Mouse (Mus musculus): ENCODE data around the gene Olfr311. TPM values are rescaled to one million over a fixed set of nuclear protein-coding genes. Genes with fewer than 3 reads are reported as not detected.

Olfr311 gene
- polyA plus RNA-seq, 1 experiment from 2014 or later: not detected

Other genes with a start within 250 kb of the Olfr311 start
- gene Olfr324, start 244.1 kb upstream of the Olfr311 start, polyA plus RNA-seq (2014; fragmentation: Nextera tagmentation; extraction: Ambion mirVana): not detected in 2 replicates
- not detected in 2 replicates for gene 2210407C18Rik, start 223.2 kb upstream of the Olfr311 start, polyA plus RNA-seq (2014; fragmentation: Nextera tagmentation; extraction: Ambion mirVana)
- not detected in 2 replicates for gene Olfr323, start 208.8 kb upstream of the Olfr311 start, polyA plus RNA-seq (2014; fragmentation: Nextera tagmentation; extraction: Ambion mirVana)
- gene Trim58, start 198.8 kb upstream of the Olfr311 start, polyA plus RNA-seq (2014; fragmentation: Nextera tagmentation; extraction: Ambion mirVana): 0.31 and 0.39 TPM in 2 replicates
- gene Olfr322, start 180.5 kb upstream of the Olfr311 start, polyA plus RNA-seq (2014; fragmentation: Nextera tagmentation; extraction: Ambion mirVana): not detected in 2 replicates
- not detected in 2 replicates for gene Olfr320, start 158.2 kb upstream of the Olfr311 start, polyA plus RNA-seq (2014; fragmentation: Nextera tagmentation; extraction: Ambion mirVana)
- gene Olfr319, start 140.1 kb upstream of the Olfr311 start, polyA plus RNA-seq (2014; fragmentation: Nextera tagmentation; extraction: Ambion mirVana): not detected in 2 replicates
- gene Olfr318, start 115.2 kb upstream of the Olfr311 start, polyA plus RNA-seq (2014; fragmentation: Nextera tagmentation; extraction: Ambion mirVana): not detected in 2 replicates
- gene Olfr317, start 100.0 kb upstream of the Olfr311 start, polyA plus RNA-seq (2014; fragmentation: Nextera tagmentation; extraction: Ambion mirVana): not detected in 2 replicates
- gene Olfr316, start 86.5 kb upstream of the Olfr311 start, polyA plus RNA-seq (2014; fragmentation: Nextera tagmentation; extraction: Ambion mirVana): not detected in 2 replicates
- not detected in 2 replicates for gene Olfr315, start 66.1 kb upstream of the Olfr311 start, polyA plus RNA-seq (2014; fragmentation: Nextera tagmentation; extraction: Ambion mirVana)
- not detected in 2 replicates for gene Olfr314, start 56.3 kb upstream of the Olfr311 start, polyA plus RNA-seq (2014; fragmentation: Nextera tagmentation; extraction: Ambion mirVana)
- gene Fam183b, start 37.3 kb upstream of the Olfr311 start, polyA plus RNA-seq (2014; fragmentation: Nextera tagmentation; extraction: Ambion mirVana): 6.3 and 6.8 TPM in 2 replicates
- not detected in 2 replicates for gene Olfr313, start 24.3 kb upstream of the Olfr311 start, polyA plus RNA-seq (2014; fragmentation: Nextera tagmentation; extraction: Ambion mirVana)
- not detected in 2 replicates for gene Olfr312, start 10.0 kb upstream of the Olfr311 start, polyA plus RNA-seq (2014; fragmentation: Nextera tagmentation; extraction: Ambion mirVana)
- 16.0 and 19.9 TPM in 2 replicates for gene Gm12258, start 7.9 kb downstream of the Olfr311 start, polyA plus RNA-seq (2014; fragmentation: Nextera tagmentation; extraction: Ambion mirVana)
- 11.0 and 13.0 TPM in 2 replicates for gene 2810021J22Rik, start 28.0 kb downstream of the Olfr311 start, polyA plus RNA-seq (2014; fragmentation: Nextera tagmentation; extraction: Ambion mirVana)
- 6.1 and 7.2 TPM in 2 replicates for gene Zfp39, start 65.0 kb downstream of the Olfr311 start, polyA plus RNA-seq (2014; fragmentation: Nextera tagmentation; extraction: Ambion mirVana)
- gene Btnl10, start 78.7 kb downstream of the Olfr311 start, polyA plus RNA-seq (2014; fragmentation: Nextera tagmentation; extraction: Ambion mirVana): not detected in 2 replicates
- 460 and 493 TPM in 2 replicates for gene Rnf187, start 99.7 kb downstream of the Olfr311 start, polyA plus RNA-seq (2014; fragmentation: Nextera tagmentation; extraction: Ambion mirVana)
- gene Hist3h2ba, start 109.7 kb downstream of the Olfr311 start, polyA plus RNA-seq (2014; fragmentation: Nextera tagmentation; extraction: Ambion mirVana): 75.5 and 84.8 TPM in 2 replicates
- 56.3 and 61.4 TPM in 2 replicates for gene Hist3h2a, start 115.4 kb downstream of the Olfr311 start, polyA plus RNA-seq (2014; fragmentation: Nextera tagmentation; extraction: Ambion mirVana)
- gene Trim17, start 115.4 kb downstream of the Olfr311 start, polyA plus RNA-seq (2014; fragmentation: Nextera tagmentation; extraction: Ambion mirVana): 0.74 and 0.88 TPM in 2 replicates
- gene Trim11, start 138.8 kb downstream of the Olfr311 start, polyA plus RNA-seq (2014; fragmentation: Nextera tagmentation; extraction: Ambion mirVana): 19.5 and 20.8 TPM in 2 replicates